Mouse (Mus musculus): ENCODE measurements at regions not wholly inside any gene's neighbourhood (a gene's known extent, or its start where the extent isn't known, plus 50 kb on each side); places are given as distances from the start of the nearest gene placed in this dataset.

- H3K36me3 ChIP-seq (replicated peaks), result no peaks in the 10 kb centered on the region
- WGBS, result 95% methylated on average over 1 of the region's 1 CpGs
- H3K9me3 ChIP-seq, result no peaks in the 10 kb centered on the region
- H3K27ac ChIP-seq (replicated peaks), result no peak overlapping the region
- H3K4me3 ChIP-seq, result no peak overlapping the region
- H3K27me3 ChIP-seq (replicated peaks; ENCODE audit: low read depth, poor library complexity, severe bottlenecking), result no peaks in the 10 kb centered on the region; the same call in 1 of the 2 replicates
- DNase-seq (ENCODE audit: low spot score), result no peak
- H3K4me1 ChIP-seq, result no peaks in the 10 kb centered on the region
Measured at GRCm38 (mm10) chr13:71342921-71343320, 501.3 kb upstream of the Adamts16 start.

GRCm38 (mm10) chr13:71338700-71339099, 497.1 kb upstream of the Adamts16 start:
- 69% methylated on average over 6 of the region's 6 CpGs for WGBS

GRCm38 (mm10) chr13:71334925-71335324, 493.3 kb upstream of the Adamts16 start:
- Histone ChIP-seq H3K27me3 (replicated peaks; ENCODE audit: low read depth, poor library complexity, severe bottlenecking) (no peaks in the 10 kb centered on the region; the same call in 1 of the 2 replicates), H3K4me3 (no peak overlapping the region), H3K4me1 (no peaks in the 10 kb centered on the region), H3K36me3 (replicated peaks) (no peaks in the 10 kb centered on the region), H3K9me3 (no peaks in the 10 kb centered on the region), H3K27ac (replicated peaks) (no peak overlapping the region)
- 88% methylated on average over 4 of the region's 4 CpGs for WGBS
- DNase-seq (ENCODE audit: low spot score), result no peak

More at GRCm38 (mm10) chr13:71338700-71339099, 497.1 kb upstream of the Adamts16 start:
- Histone ChIP-seq H3K36me3 (replicated peaks) (no peaks in the 10 kb centered on the region), H3K4me3 (no peak overlapping the region), H3K27ac (replicated peaks) (no peak overlapping the region), H3K9me3 (no peaks in the 10 kb centered on the region), H3K27me3 (replicated peaks; ENCODE audit: low read depth, poor library complexity, severe bottlenecking) (no peaks in the 10 kb centered on the region; the same call in 1 of the 2 replicates), H3K4me1 (no peaks in the 10 kb centered on the region)
- DNase-seq (ENCODE audit: low spot score), result no peak

GRCm38 (mm10) chr13:71333146-71333545, 491.5 kb upstream of the Adamts16 start:
- DNase-seq (ENCODE audit: low spot score), result no peak
- H3K4me3 ChIP-seq, result no peak overlapping the region
- no peaks in the 10 kb centered on the region for H3K36me3 ChIP-seq (replicated peaks)
- H3K9me3 ChIP-seq, result no peaks in the 10 kb centered on the region
- H3K4me1 ChIP-seq, result no peaks in the 10 kb centered on the region
- H3K27me3 ChIP-seq (replicated peaks; ENCODE audit: low read depth, poor library complexity, severe bottlenecking), result peaks cover 5% of the 10 kb centered on the region; the same call in 1 of the 2 replicates
- no peak overlapping the region for H3K27ac ChIP-seq (replicated peaks)
- WGBS, result 83% methylated on average over 4 of the region's 4 CpGs

- H3K4me3 ChIP-seq, result no peak overlapping the region
- DNase-seq (ENCODE audit: low spot score), result no peak
- 0 out of 2 replicates have a peak, but pooled peaks cover 5% of the 10 kb centered on the region for H3K27me3 ChIP-seq (replicated peaks; ENCODE audit: low read depth, poor library complexity, severe bottlenecking)
- H3K36me3 ChIP-seq (replicated peaks), result no peaks in the 10 kb centered on the region
- 36% methylated on average over 6 of the region's 6 CpGs for whole genome bisulfite sequencing
- no peaks in the 10 kb centered on the region for H3K4me1 ChIP-seq
- no peak overlapping the region for H3K27ac ChIP-seq (replicated peaks)
- no peaks in the 10 kb centered on the region for H3K9me3 ChIP-seq
Measured at GRCm38 (mm10) chr13:71330321-71330720, 488.7 kb upstream of the Adamts16 start.

- no peak overlapping the region for H3K27ac ChIP-seq (replicated peaks)
- H3K27me3 ChIP-seq (replicated peaks; ENCODE audit: low read depth, poor library complexity, severe bottlenecking), result 0 out of 2 replicates have a peak, but pooled peaks cover 5% of the 10 kb centered on the region
- H3K4me3 ChIP-seq, result no peak overlapping the region
- DNase-seq (ENCODE audit: low spot score), result no peak
- no peaks in the 10 kb centered on the region for H3K9me3 ChIP-seq
- H3K4me1 ChIP-seq, result no peaks in the 10 kb centered on the region
- no peaks in the 10 kb centered on the region for H3K36me3 ChIP-seq (replicated peaks)
- WGBS, result 83% methylated on average over 4 of the region's 4 CpGs
Measured at GRCm38 (mm10) chr13:71327802-71328753, 486.5 kb upstream of the Adamts16 start.

- no peak for DNase-seq (ENCODE audit: low spot score)
- WGBS, result 87% methylated on average over 3 of the region's 3 CpGs
- Histone ChIP-seq H3K4me1 (no peaks in the 10 kb centered on the region), H3K9me3 (no peaks in the 10 kb centered on the region), H3K27me3 (replicated peaks; ENCODE audit: low read depth, poor library complexity, severe bottlenecking) (no peaks in the 10 kb centered on the region), H3K4me3 (no peak overlapping the region), H3K36me3 (replicated peaks) (no peaks in the 10 kb centered on the region), H3K27ac (replicated peaks) (no peak overlapping the region)
Measured at GRCm38 (mm10) chr13:71320489-71320888, 478.9 kb upstream of the Adamts16 start.

- Histone ChIP-seq H3K27ac (replicated peaks) (no peak overlapping the region), H3K4me3 (no peak overlapping the region), H3K27me3 (replicated peaks; ENCODE audit: low read depth, poor library complexity, severe bottlenecking) (no peaks in the 10 kb centered on the region), H3K9me3 (no peaks in the 10 kb centered on the region), H3K36me3 (replicated peaks) (no peaks in the 10 kb centered on the region), H3K4me1 (no peaks in the 10 kb centered on the region)
- 92% methylated on average over 4 of the region's 4 CpGs for WGBS
- no peak for DNase-seq (ENCODE audit: low spot score)
Measured at GRCm38 (mm10) chr13:71303956-71304355, 462.3 kb upstream of the Adamts16 start.

- WGBS, result 86% methylated on average over 2 of the region's 2 CpGs
- Histone ChIP-seq H3K4me3 (no peak overlapping the region), H3K4me1 (no peaks in the 10 kb centered on the region), H3K36me3 (replicated peaks) (no peaks in the 10 kb centered on the region), H3K9me3 (no peaks in the 10 kb centered on the region; the same call in 1 of the 2 replicates), H3K27me3 (replicated peaks; ENCODE audit: low read depth, poor library complexity, severe bottlenecking) (no peaks in the 10 kb centered on the region), H3K27ac (replicated peaks) (no peak overlapping the region)
- no peak for DNase-seq (ENCODE audit: low spot score)
Measured at GRCm38 (mm10) chr13:71275991-71276390, 434.4 kb upstream of the Adamts16 start.

GRCm38 (mm10) chr13:71274139-71274538, 432.5 kb upstream of the Adamts16 start:
- H3K36me3 ChIP-seq (replicated peaks), result no peaks in the 10 kb centered on the region
- no peak overlapping the region for H3K27ac ChIP-seq (replicated peaks)
- H3K9me3 ChIP-seq, result no peaks in the 10 kb centered on the region
- no peak for DNase-seq (ENCODE audit: low spot score)
- no peaks in the 10 kb centered on the region for H3K4me1 ChIP-seq
- H3K27me3 ChIP-seq (replicated peaks; ENCODE audit: low read depth, poor library complexity, severe bottlenecking), result no peaks in the 10 kb centered on the region
- WGBS, result 60% methylated on average over 3 of the region's 3 CpGs
- no peak overlapping the region for H3K4me3 ChIP-seq

- Histone ChIP-seq H3K9me3 (no peaks in the 10 kb centered on the region), H3K4me1 (no peaks in the 10 kb centered on the region), H3K27ac (replicated peaks) (no peak overlapping the region), H3K4me3 (no peak overlapping the region), H3K27me3 (replicated peaks; ENCODE audit: low read depth, poor library complexity, severe bottlenecking) (no peaks in the 10 kb centered on the region), H3K36me3 (replicated peaks) (no peaks in the 10 kb centered on the region)
- WGBS, result 93% methylated on average over 5 of the region's 5 CpGs
- no peak for DNase-seq (ENCODE audit: low spot score)
Measured at GRCm38 (mm10) chr13:71273485-71273884, 431.9 kb upstream of the Adamts16 start.

- no peak overlapping the region for H3K27ac ChIP-seq (replicated peaks)
Measured at GRCm38 (mm10) chr13:71273067-71273466, 431.5 kb upstream of the Adamts16 start.

GRCm38 (mm10) chr13:71272431-71272830, 430.8 kb upstream of the Adamts16 start:
- DNase-seq (ENCODE audit: low spot score), result no peak
- no peaks in the 10 kb centered on the region for H3K27me3 ChIP-seq (replicated peaks; ENCODE audit: low read depth, poor library complexity, severe bottlenecking)
- H3K4me3 ChIP-seq, result no peak overlapping the region
- H3K4me1 ChIP-seq, result no peaks in the 10 kb centered on the region
- 80% methylated on average over 5 of the region's 5 CpGs for WGBS
- H3K27ac ChIP-seq (replicated peaks), result no peak overlapping the region
- no peaks in the 10 kb centered on the region for H3K36me3 ChIP-seq (replicated peaks)
- no peaks in the 10 kb centered on the region for H3K9me3 ChIP-seq

More at GRCm38 (mm10) chr13:71273067-71273466, 431.5 kb upstream of the Adamts16 start:
- H3K4me3 ChIP-seq, result no peak overlapping the region
- no peaks in the 10 kb centered on the region for H3K9me3 ChIP-seq
- H3K36me3 ChIP-seq (replicated peaks), result no peaks in the 10 kb centered on the region
- H3K4me1 ChIP-seq, result no peaks in the 10 kb centered on the region
- DNase-seq (ENCODE audit: low spot score), result no peak
- no peaks in the 10 kb centered on the region for H3K27me3 ChIP-seq (replicated peaks; ENCODE audit: low read depth, poor library complexity, severe bottlenecking)
- 70% methylated on average over 1 of the region's 1 CpGs for WGBS
